Mouse (Mus musculus): ENCODE measurements at regions not wholly inside any gene's neighbourhood (a gene's known extent, or its start where the extent isn't known, plus 50 kb on each side); places are given as distances from the start of the nearest gene placed in this dataset.

- DNase-seq (ENCODE audit: low spot score in 2 of 2): no peak
These were observed 179.8 kb upstream of the Plxnc1 start for GRCm38 (mm10) chr10:95124476-95124875.

GRCm38 (mm10) chr10:95120007-95120406 is 175.4 kb upstream of the Plxnc1 start:
- DNase-seq (ENCODE audit: low spot score in 2 of 2): no peak

GRCm38 (mm10) chr10:95118786-95119351 is 174.2 kb upstream of the Plxnc1 start:
- DNase-seq (ENCODE audit: low spot score in 2 of 2): no peak

- DNase-seq (ENCODE audit: low spot score in 2 of 2): no peak
These were observed 173.1 kb upstream of the Plxnc1 start for GRCm38 (mm10) chr10:95117731-95118212.

GRCm38 (mm10) chr10:95117041-95117730 is 172.6 kb upstream of the Plxnc1 start:
- DNase-seq (ENCODE audit: low spot score in 2 of 2): no peak

GRCm38 (mm10) chr10:95116579-95117011 is 172.0 kb upstream of the Plxnc1 start:
- no peak for DNase-seq (ENCODE audit: low spot score in 2 of 2)

GRCm38 (mm10) chr10:95112837-95113388 is 168.3 kb upstream of the Plxnc1 start:
- DNase-seq (ENCODE audit: low spot score in 2 of 2): no peak

GRCm38 (mm10) chr10:95112231-95112774 is 167.7 kb upstream of the Plxnc1 start:
- DNase-seq (ENCODE audit: low spot score in 2 of 2): no peak

- DNase-seq (ENCODE audit: low spot score in 2 of 2): no peak
These were observed 166.2 kb upstream of the Plxnc1 start for GRCm38 (mm10) chr10:95110786-95111185.

- DNase-seq (ENCODE audit: low spot score in 2 of 2): no peak
These were observed 164.9 kb upstream of the Plxnc1 start for GRCm38 (mm10) chr10:95109576-95109975.

- no peak for DNase-seq (ENCODE audit: low spot score in 2 of 2)
These were observed 163.1 kb upstream of the Plxnc1 start for GRCm38 (mm10) chr10:95107532-95108251.

GRCm38 (mm10) chr10:95103808-95104207 is 159.2 kb upstream of the Plxnc1 start:
- DNase-seq (ENCODE audit: low spot score in 2 of 2): no peak

GRCm38 (mm10) chr10:95102981-95103380 is 158.3 kb upstream of the Plxnc1 start:
- no peak for DNase-seq (ENCODE audit: low spot score in 2 of 2)

- no peak for DNase-seq (ENCODE audit: low spot score in 2 of 2)
These were observed 155.3 kb upstream of the Plxnc1 start for GRCm38 (mm10) chr10:95099906-95100305.

GRCm38 (mm10) chr10:95095847-95096246 is 151.2 kb upstream of the Plxnc1 start:
- DNase-seq (ENCODE audit: low spot score in 2 of 2): no peak

- DNase-seq (ENCODE audit: low spot score in 2 of 2): no peak
These were observed 150.1 kb upstream of the Plxnc1 start for GRCm38 (mm10) chr10:95094771-95095170.

- DNase-seq (ENCODE audit: low spot score in 2 of 2): no peak
These were observed 148.6 kb upstream of the Plxnc1 start for GRCm38 (mm10) chr10:95093266-95093665.

GRCm38 (mm10) chr10:95091086-95091485 is 146.5 kb upstream of the Plxnc1 start:
- no peak for DNase-seq (ENCODE audit: low spot score in 2 of 2)

- DNase-seq (ENCODE audit: low spot score in 2 of 2): no peak
These were observed 146.0 kb upstream of the Plxnc1 start for GRCm38 (mm10) chr10:95090641-95091040.

GRCm38 (mm10) chr10:95090035-95090434 is 145.4 kb upstream of the Plxnc1 start:
- no peak for DNase-seq (ENCODE audit: low spot score in 2 of 2)

GRCm38 (mm10) chr10:95087864-95088570 is 143.4 kb upstream of the Plxnc1 start:
- DNase-seq (ENCODE audit: low spot score in 2 of 2): peak in 1 of 2 experiments; percentile 47
